Comparison of ENCODE assay signal across 13 mouse cellular contexts in the genomic region with DNA sequence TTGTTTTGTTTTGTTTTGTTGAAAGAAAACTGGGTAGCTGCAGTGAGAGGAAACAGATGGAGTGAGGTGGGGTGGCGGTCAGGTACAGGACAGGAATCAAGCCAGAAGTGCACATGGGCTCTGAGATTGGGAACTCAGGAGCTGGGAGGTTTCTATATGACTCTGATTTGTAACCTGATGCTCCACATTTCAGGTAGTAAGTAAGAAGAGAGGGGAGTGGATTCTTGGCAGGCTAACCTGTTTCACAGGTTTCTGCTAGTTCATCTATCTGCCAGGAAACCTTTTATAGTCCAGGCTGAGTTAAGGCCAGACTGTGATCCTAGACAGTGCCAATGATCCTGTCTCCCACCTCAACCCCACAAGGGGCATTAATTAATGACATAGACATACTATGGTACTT. TPM values are rescaled to one million over a fixed set of nuclear protein-coding genes. Genes with fewer than 3 reads are reported as not detected.
DNase-seq lines count a peak whose midpoint lies in the region; ATAC-seq and TF ChIP-seq lines count a peak whose summit lies in the region.
"Had no signal": no experiment of that assay in that cellular context is flagged by ENCODE, and none has a peak within 500 bp of the region (broad histone marks: within the 10 kb centered on the region; RNA-seq: fewer than 3 reads in every experiment).

No protein-coding gene starts in this region.

- H3K4me1 ChIP-seq in kidney, embryonic 14.5 days (ENCODE audit: control insufficient read depth, insufficient read depth, low read length): no peaks in the 10 kb centered on the region
- H3K4me1 ChIP-seq in forebrain, postnatal 0 days (ENCODE audit: insufficient read depth): no peaks in the 10 kb centered on the region

- no peak overlapping the region for H3K9ac ChIP-seq in kidney, embryonic 14.5 days (ENCODE audit: low read depth, low read length)
- H3K9ac ChIP-seq in forebrain, postnatal 0 days: no peak overlapping the region
- H3K9ac ChIP-seq: hindbrain, embryonic 14.5 days had no signal

- H3K27ac ChIP-seq in kidney, embryonic 14.5 days (ENCODE audit: low read depth, low read length): no peak overlapping the region
- H3K27ac ChIP-seq in forebrain, postnatal 0 days (ENCODE audit: low read depth, low read length): no peak overlapping the region
- H3K27ac ChIP-seq: heart, adult 2 months; hindbrain, embryonic 14.5 days had no signal

- no peak for TF ChIP-seq CTCF in forebrain, postnatal 0 days (IDR thresholded peaks at IDR 0.05; ENCODE audit: low read depth)

- WGBS in kidney, embryonic 14.5 days: 65% methylated on average over 1 of the region's 1 CpGs
- 80% methylated on average over 1 of the region's 1 CpGs for WGBS in forebrain, postnatal 0 days

- no peak overlapping the region for H3K4me2 ChIP-seq in kidney, embryonic 14.5 days (replicated peaks; ENCODE audit: low read depth, low read length)
- no peak overlapping the region for H3K4me2 ChIP-seq in forebrain, postnatal 0 days (ENCODE audit: low read depth)
- H3K4me2 ChIP-seq: hindbrain, embryonic 14.5 days had no signal

- no peaks in the 10 kb centered on the region for H3K27me3 ChIP-seq in kidney, embryonic 14.5 days (ENCODE audit: control insufficient read depth, insufficient read depth, low read length)
- no peaks in the 10 kb centered on the region for H3K27me3 ChIP-seq in forebrain, postnatal 0 days (ENCODE audit: insufficient read depth, low read length)

- H3K4me3 ChIP-seq in kidney, embryonic 14.5 days (ENCODE audit: low read length): no peak overlapping the region
- H3K4me3 ChIP-seq in forebrain, postnatal 0 days (ENCODE audit: low read depth, low read length): no peak overlapping the region
- H3K4me3 ChIP-seq: heart, adult 2 months had no signal

- no peak for DNase-seq in kidney, postnatal 36 days
- DNase-seq in embryo, embryonic 10.5 days (ENCODE audit: low spot score): peak; percentile 3
- DNase-seq in fat pad, adult 2 months (ENCODE audit: extremely low read depth, low read depth, low spot score): peak; percentile 93
- peak; percentile 14 for DNase-seq in lung, postnatal 10 days
- DNase-seq in forebrain, postnatal 0 days: no peak
- no peak for DNase-seq in thymus, adult 18-20 months
- no peak for DNase-seq in ovary, postnatal 14 days (ENCODE audit: low spot score)
- DNase-seq: cerebellum, adult 18-20 months; heart, adult 2 months; kidney, adult 8-10 months; midbrain, embryonic 14.5 days had no signal

- ATAC-seq in kidney, embryonic 14.5 days (ENCODE audit: low FRiP score, low TSS enrichment): peak; percentile 49; the same call in 1 of the 2 replicates
- ATAC-seq in forebrain, postnatal 0 days: no peak

- H3K36me3 ChIP-seq in kidney, embryonic 14.5 days (ENCODE audit: control insufficient read depth, insufficient read depth, low read length): no peaks in the 10 kb centered on the region
- H3K36me3 ChIP-seq in forebrain, postnatal 0 days (ENCODE audit: insufficient read depth): no peaks in the 10 kb centered on the region

- H3K9me3 ChIP-seq in kidney, embryonic 14.5 days (ENCODE audit: control insufficient read depth, low read length): no peaks in the 10 kb centered on the region
- H3K9me3 ChIP-seq in forebrain, postnatal 0 days (ENCODE audit: low read length): no peaks in the 10 kb centered on the region

RNA-seq across cellular contexts. Expression of gene Echdc1, which starts 27.2 kb away (rescaled TPM):
- polyA plus RNA-seq in kidney, embryonic 14.5 days (2014; fragmentation: Nextera tagmentation; extraction: Ambion mirVana): 24.2 and 34.2 TPM in 2 replicates
- 16.1 and 16.2 TPM in 2 replicates for total RNA-seq in forebrain, postnatal 0 days (2014; rRNA removed)
- polyA plus RNA-seq in forebrain, postnatal 0 days (2015; fragmentation: Nextera tagmentation; extraction: Ambion mirVana): 19.6 and 22.4 TPM in 2 replicates

Comparison
In these comparisons a context has a peak if more than half of its experiments do, and no peak if none do; other contexts are left out.
1. DNase-seq: peak in embryo, embryonic 10.5 days (single experiment), fat pad, adult 2 months (single experiment) and lung, postnatal 10 days (single experiment); none in kidney, postnatal 36 days (0 of 2), forebrain, postnatal 0 days (single experiment), thymus, adult 18-20 months (0 of 2) and ovary, postnatal 14 days (single experiment).